In the genomic region with DNA sequence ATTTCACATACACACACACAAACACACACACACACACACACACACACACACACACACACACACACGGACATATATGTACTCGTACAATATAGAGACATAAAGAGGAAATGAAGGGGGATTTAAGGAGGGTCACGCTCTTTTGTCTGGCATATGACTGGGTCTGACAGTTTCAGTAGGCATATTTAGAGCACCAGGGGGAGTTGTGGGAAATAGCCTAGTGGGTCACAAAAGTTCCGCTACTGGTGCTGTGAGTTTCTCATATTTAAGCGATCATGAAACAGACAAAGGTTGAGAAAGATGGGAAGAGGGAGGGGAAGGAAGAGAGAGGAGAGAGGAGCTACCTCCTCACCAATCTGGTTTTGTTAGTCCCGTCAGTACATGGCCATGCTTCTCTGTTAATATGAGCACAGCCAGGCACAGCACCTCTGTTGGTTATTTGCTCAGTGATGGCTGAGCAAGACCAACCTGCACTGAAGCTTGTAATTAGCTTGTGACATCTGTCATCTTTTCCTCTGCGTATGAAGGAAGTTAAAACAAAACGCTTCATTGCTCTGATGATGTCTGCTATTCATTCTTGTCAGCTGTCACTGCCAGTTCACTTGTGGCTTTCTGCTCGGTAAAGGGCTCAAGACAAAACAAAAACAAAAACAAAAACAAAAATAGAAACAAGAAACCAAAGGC, we compare ENCODE assay signal across 22 mouse cellular contexts. TPM values are rescaled to one million over a fixed set of nuclear protein-coding genes. Genes with fewer than 3 reads are reported as not detected.
DNase-seq lines count a peak whose midpoint lies in the region; ATAC-seq and TF ChIP-seq lines count a peak whose summit lies in the region.
"Had no signal": no experiment of that assay in that cellular context is flagged by ENCODE, and none has a peak within 500 bp of the region (broad histone marks: within the 10 kb centered on the region; RNA-seq: fewer than 3 reads in every experiment).

No protein-coding gene starts in this region.

- H3K4me3 ChIP-seq in midbrain, postnatal 0 days (ENCODE audit: low read depth, low read length): no peak overlapping the region
- no peak overlapping the region for H3K4me3 ChIP-seq in midbrain, embryonic 16.5 days (ENCODE audit: low read depth, low read length)
- H3K4me3 ChIP-seq in intestine, embryonic 16.5 days (ENCODE audit: low read length): no peak overlapping the region
- H3K4me3 ChIP-seq: erythroblast, embryonic 14.5 days; heart, embryonic 13.5 days had no signal

- H3K9me3 ChIP-seq in midbrain, postnatal 0 days (ENCODE audit: low read length): no peaks in the 10 kb centered on the region
- H3K9me3 ChIP-seq in midbrain, embryonic 16.5 days (replicated peaks; ENCODE audit: control insufficient read depth, low read length, poor library complexity, severe bottlenecking): no peaks in the 10 kb centered on the region
- H3K9me3 ChIP-seq in intestine, embryonic 16.5 days (ENCODE audit: control insufficient read depth, low read length): no peaks in the 10 kb centered on the region
- H3K9me3 ChIP-seq: heart, embryonic 13.5 days had no signal

- H3K27me3 ChIP-seq in midbrain, postnatal 0 days (ENCODE audit: insufficient read depth, low read length): no peaks in the 10 kb centered on the region
- no peaks in the 10 kb centered on the region for H3K27me3 ChIP-seq in midbrain, embryonic 16.5 days (ENCODE audit: control insufficient read depth, insufficient read depth, low read depth, low read length)
- H3K27me3 ChIP-seq in intestine, embryonic 16.5 days (replicated peaks; ENCODE audit: control insufficient read depth, insufficient read depth, low read length): no peaks in the 10 kb centered on the region
- H3K27me3 ChIP-seq: heart, embryonic 13.5 days had no signal

- H3K27ac ChIP-seq in midbrain, postnatal 0 days (ENCODE audit: low read depth, low read length): no peak overlapping the region
- no peak overlapping the region for H3K27ac ChIP-seq in midbrain, embryonic 16.5 days (ENCODE audit: low read length)
- no peak overlapping the region for H3K27ac ChIP-seq in intestine, embryonic 16.5 days (ENCODE audit: low read length)
- H3K27ac ChIP-seq: heart, embryonic 13.5 days; liver, embryonic 14.5 days had no signal

- intact Hi-C loops in left cerebral cortex, postnatal 36 days (cut with DNase I): no loop called here

- H3K4me1 ChIP-seq in midbrain, postnatal 0 days (ENCODE audit: insufficient read depth, low read length): peaks cover 6% of the 10 kb centered on the region; the same call in 1 of the 2 replicates
- H3K4me1 ChIP-seq in midbrain, embryonic 16.5 days (ENCODE audit: control insufficient read depth, insufficient read depth, low read length): peaks cover 7% of the 10 kb centered on the region
- peaks cover 8% of the 10 kb centered on the region; the same call in 1 of the 2 replicates for H3K4me1 ChIP-seq in intestine, embryonic 16.5 days (ENCODE audit: control insufficient read depth, insufficient read depth, low read length)

- H3K9ac ChIP-seq in midbrain, postnatal 0 days (replicated peaks; ENCODE audit: low read length, poor library complexity, severe bottlenecking): no peak overlapping the region
- no peak overlapping the region for H3K9ac ChIP-seq in midbrain, embryonic 16.5 days (ENCODE audit: low read depth, low read length)
- no peak overlapping the region for H3K9ac ChIP-seq in intestine, embryonic 16.5 days (ENCODE audit: low read depth, low read length)
- H3K9ac ChIP-seq: heart, embryonic 13.5 days; liver, embryonic 14.5 days; lung, embryonic 14.5 days had no signal

- ATAC-seq in midbrain, postnatal 0 days (ENCODE audit: low FRiP score): no peak
- no peak for ATAC-seq in midbrain, embryonic 16.5 days
- ATAC-seq in common myeloid progenitor, adult 5-6 weeks (replicated peaks; ENCODE audit: low read depth, poor library complexity, severe bottlenecking): peak; percentile 12; the same call in 1 of the 2 replicates
- ATAC-seq in monocyte, adult 5-6 weeks (replicated peaks; ENCODE audit: insufficient number of reproducible peaks, low FRiP score, low TSS enrichment, poor library complexity, severe bottlenecking): 0 out of 2 replicates have a peak, but pooled peaks have one; percentile 36
- ATAC-seq in intestine, embryonic 16.5 days: no peak
- ATAC-seq: forebrain, embryonic 14.5 days had no signal

- no peak for TF ChIP-seq CTCF in midbrain, postnatal 0 days (IDR thresholded peaks at IDR 0.05)

- no peaks in the 10 kb centered on the region for H3K36me3 ChIP-seq in midbrain, postnatal 0 days (ENCODE audit: insufficient read depth, low read length)
- no peaks in the 10 kb centered on the region for H3K36me3 ChIP-seq in midbrain, embryonic 16.5 days (ENCODE audit: control insufficient read depth, insufficient read depth, low read length)
- H3K36me3 ChIP-seq in intestine, embryonic 16.5 days (ENCODE audit: control insufficient read depth, insufficient read depth, low read length): no peaks in the 10 kb centered on the region
- H3K36me3 ChIP-seq: heart, embryonic 13.5 days had no signal

- WGBS in midbrain, postnatal 0 days: 85% methylated on average over 9 of the region's 9 CpGs
- WGBS in midbrain, embryonic 16.5 days: 77% methylated on average over 9 of the region's 9 CpGs
- 71% methylated on average over 9 of the region's 9 CpGs for WGBS in intestine, embryonic 16.5 days

- no peak overlapping the region for H3K4me2 ChIP-seq in midbrain, postnatal 0 days (ENCODE audit: low read depth, low read length, poor library complexity, severe bottlenecking)
- no peak overlapping the region for H3K4me2 ChIP-seq in midbrain, embryonic 16.5 days (ENCODE audit: low read length)
- H3K4me2 ChIP-seq in intestine, embryonic 16.5 days (ENCODE audit: low read depth, low read length): no peak overlapping the region
- H3K4me2 ChIP-seq: heart, embryonic 13.5 days; lung, embryonic 14.5 days had no signal

- DNase-seq in midbrain, postnatal 0 days (ENCODE audit: low spot score): peak; percentile 55
- no peak for DNase-seq in Muller cell, postnatal 12 days (ENCODE audit: inconsistent ontology term)
- no peak for DNase-seq in left cerebral cortex, postnatal 36 days (ENCODE audit: low spot score in 2 of 2)
- DNase-seq: adrenal gland, postnatal 25 days; cerebellum, adult 11 months; cerebellum, adult 9-11 months; gastrocnemius, postnatal 10 days; heart, adult 18-20 months; kidney, adult 18-20 months; kidney, postnatal 4 days; lung, embryonic 14.5 days; lung, postnatal 36 days; midbrain, embryonic 14.5 days; thymus, postnatal 25 days had no signal

RNA-seq across cellular contexts. Expression of a gene that starts 37.7 kb away (rescaled TPM):
- total RNA-seq in midbrain, postnatal 0 days (2014; rRNA removed): 0.71 and 1.0 TPM in 2 replicates
- 0.49 and 0.63 TPM in 2 replicates for polyA plus RNA-seq in midbrain, postnatal 0 days (2015; fragmentation: Nextera tagmentation; extraction: Ambion mirVana)
- 0.68 and 0.72 TPM in 2 replicates for polyA plus RNA-seq in midbrain, embryonic 16.5 days (2015; fragmentation: Nextera tagmentation; extraction: Ambion mirVana)
- 11.8 and 14.4 TPM in 2 replicates for total RNA-seq in common myeloid progenitor, adult 5-6 weeks (2017)
- 0.19 TPM in 1 of 3 replicates, not detected in the others for total RNA-seq in monocyte, adult 5-6 weeks (2017)
- 5.0 and 5.4 TPM in 2 replicates for polyA plus RNA-seq in intestine, embryonic 16.5 days (2015; fragmentation: Nextera tagmentation; extraction: Ambion mirVana)
- 1 to 10 TPM; 2.4 TPM for total RNA-seq in left cerebral cortex, postnatal 36 days (2021)

Comparison
In these comparisons a context has a peak if more than half of its experiments do, and no peak if none do; other contexts are left out.
1. ATAC-seq: peak in common myeloid progenitor, adult 5-6 weeks (single experiment) and monocyte, adult 5-6 weeks (single experiment); none in midbrain, postnatal 0 days (single experiment), midbrain, embryonic 16.5 days (single experiment) and intestine, embryonic 16.5 days (single experiment).